Mouse (Mus musculus): ENCODE data around the gene Zfp512b. TPM values are rescaled to one million over a fixed set of nuclear protein-coding genes. Genes with fewer than 3 reads are reported as not detected.

Zfp512b gene
- polyA plus RNA-seq (2012; rRNA removed) = 39.9 and 47.0 TPM in 2 replicates

GRCm38 (mm10) chr2:181592231-181593041 is at the start of gene Zfp512b:
Gene Zfp512b (minus strand): TSS chr2:181592803.

GRCm38 (mm10) chr2:181598454-181599351 is 6.1 kb upstream of the Zfp512b start, which contains the start of gene Samd10:
Gene Samd10 (minus strand): TSS chr2:181599212.

GRCm38 (mm10) chr2:181591528-181592085 is 996 bp downstream of the Zfp512b start, which contains the start of gene Prpf6:
Gene Prpf6 (plus strand): TSS chr2:181591868.

GRCm38 (mm10) chr2:181584411-181584942 is 8.1 kb downstream of the Zfp512b start, which contains the start of gene Uckl1:
Gene Uckl1 (minus strand): TSS chr2:181584892.

Other genes starting within 250 kb of the Zfp512b start
- 32.6 and 36.8 TPM in 2 replicates for gene Zgpat, start 227.9 kb downstream of the Zfp512b start, polyA plus RNA-seq (2012; rRNA removed)
- 25.9 and 30.4 TPM in 2 replicates for gene Arfrp1, start 227.4 kb downstream of the Zfp512b start, polyA plus RNA-seq (2012; rRNA removed)
- gene Lime1, start 212.7 kb downstream of the Zfp512b start, polyA plus RNA-seq (2012; rRNA removed) = 94.1 and 102 TPM in 2 replicates
- 2.0 TPM in 2 replicates for gene Zbtb46, start 133.4 kb downstream of the Zfp512b start, polyA plus RNA-seq (2012; rRNA removed)
- gene Abhd16b, start 99.6 kb downstream of the Zfp512b start, polyA plus RNA-seq (2012; rRNA removed) = not detected in 2 replicates
- 31.4 and 40.7 TPM in 2 replicates for gene Tpd52l2, start 95.7 kb downstream of the Zfp512b start, polyA plus RNA-seq (2012; rRNA removed)
- gene Dnajc5, start 72.3 kb downstream of the Zfp512b start, polyA plus RNA-seq (2012; rRNA removed) = 51.9 and 64.1 TPM in 2 replicates
- 161 and 197 TPM in 2 replicates for gene Uckl1, start 7.9 kb downstream of the Zfp512b start, polyA plus RNA-seq (2012; rRNA removed)
- 12.3 and 13.0 TPM in 2 replicates for gene Prpf6, start 935 bp downstream of the Zfp512b start, polyA plus RNA-seq (2012; rRNA removed)
- 30.8 and 41.3 TPM in 2 replicates for gene Samd10, start 6.4 kb upstream of the Zfp512b start, polyA plus RNA-seq (2012; rRNA removed)
- not detected in 2 replicates for gene Gm29797, start 64.2 kb upstream of the Zfp512b start, polyA plus RNA-seq (2012; rRNA removed)
- gene Sox18, start 78.8 kb upstream of the Zfp512b start, polyA plus RNA-seq (2012; rRNA removed) = 37.5 and 40.1 TPM in 2 replicates
- 6.5 and 6.7 TPM in 2 replicates for gene Tcea2, start 87.5 kb upstream of the Zfp512b start, polyA plus RNA-seq (2012; rRNA removed)
- gene Rgs19, start 101.2 kb upstream of the Zfp512b start, polyA plus RNA-seq (2012; rRNA removed) = 34.0 and 48.2 TPM in 2 replicates
- gene Lkaaear1, start 105.6 kb upstream of the Zfp512b start, polyA plus RNA-seq (2012; rRNA removed) = not detected in 2 replicates
- gene Oprl1, start 122.2 kb upstream of the Zfp512b start, polyA plus RNA-seq (2012; rRNA removed) = 0.57 and 0.79 TPM in 2 replicates
- gene Myt1, start 170.5 kb upstream of the Zfp512b start, polyA plus RNA-seq (2012; rRNA removed) = 1.3 and 1.4 TPM in 2 replicates
- gene Pcmtd2, start 245.1 kb upstream of the Zfp512b start, polyA plus RNA-seq (2012; rRNA removed) = 16.3 and 19.0 TPM in 2 replicates

Measured in colon, adult 2 months (tissue).